Mouse (Mus musculus): ENCODE data around the gene Tifa. TPM values are rescaled to one million over a fixed set of nuclear protein-coding genes. Genes with fewer than 3 reads are reported as not detected.

Gene Tifa
- total and polyA plus RNA-seq, 3 experiments: 1.4 to 3.2 (median 2.8) TPM

GRCm38 (mm10) chr3:127868880-127869279, 79.3 kb downstream of the Tifa start:
- dilution Hi-C loops (cut with MboI; ENCODE audit: extremely low pct_ligation_motif_present, extremely low pct_unique_long_range_greater_than_20kb, low sequenced_read_pairs) (no loop called here), in situ Hi-C loops (cut with MboI; ENCODE audit: low pct_ligation_motif_present, low pct_unique_long_range_greater_than_20kb, low sequenced_read_pairs) (no loop called here)
- peaks cover 0 to 8% of the 10 kb centered on the region in 2 experiments; a peak in 2 of 4 replicates for H3K4me1 ChIP-seq (ENCODE audit: control insufficient read depth in 1 of 2, insufficient read depth in 2 of 2)
- no peak overlapping the region for H3K4me3 ChIP-seq (replicated peaks in 1 of 3; ENCODE audit: low read depth in 2 of 3, low read length in 2 of 3, poor library complexity in 1 of 3)
- no peaks in the 10 kb centered on the region for H3K27me3 ChIP-seq (replicated peaks)
- H3K4me2 ChIP-seq (ENCODE audit: insufficient read depth, low read depth, poor library complexity, severe bottlenecking): no peak overlapping the region
- H3K9me3 ChIP-seq (replicated peaks; ENCODE audit: low read length): no peaks in the 10 kb centered on the region
- DNase-seq (ENCODE audit: extremely low read depth): no peak
- TF ChIP-seq TCF12 (IDR thresholded peaks at IDR 0.05; ENCODE audit: low read depth, low read length): no peak
- no peak for TF ChIP-seq MYC (IDR thresholded peaks at IDR 0.05; ENCODE audit: low read depth, low read length)
- no peak for TF ChIP-seq JUND (conservative IDR thresholded peaks at IDR 0.05; ENCODE audit: low read depth, low read length)
- TF ChIP-seq NELFE (IDR thresholded peaks at IDR 0.05; ENCODE audit: low read depth, low read length): no peak
- no peak for TF ChIP-seq IRF4 (IDR thresholded peaks at IDR 0.05; ENCODE audit: low read depth, low read length)
- TF ChIP-seq ETS1 (conservative IDR thresholded peaks at IDR 0.05; ENCODE audit: low read depth, low read length): no peak
- no peak for TF ChIP-seq CHD2 (IDR thresholded peaks at IDR 0.05; ENCODE audit: low read length)
- TF ChIP-seq MXI1 (IDR thresholded peaks at IDR 0.05; ENCODE audit: low read depth, low read length): no peak
- TF ChIP-seq BHLHE40 (IDR thresholded peaks at IDR 0.05; ENCODE audit: low read depth, low read length): no peak
- TF ChIP-seq SIN3A (IDR thresholded peaks at IDR 0.05; ENCODE audit: low read length): no peak
- TF ChIP-seq EP300 (IDR thresholded peaks at IDR 0.05; ENCODE audit: low read length): no peak
- TF ChIP-seq ZMIZ1 (IDR thresholded peaks at IDR 0.05; ENCODE audit: low read depth, low read length): no peak
- TF ChIP-seq POLR2AphosphoS2 (IDR thresholded peaks at IDR 0.05; ENCODE audit: low read depth, low read length): no peak
- no peak for TF ChIP-seq MAZ (IDR thresholded peaks at IDR 0.05; ENCODE audit: low read depth, low read length)
- no peak for TF ChIP-seq E2F4 (IDR thresholded peaks at IDR 0.05; ENCODE audit: insufficient replicate concordance, low read depth, low read length)
- no peak for TF ChIP-seq ZKSCAN1 (IDR thresholded peaks at IDR 0.05; ENCODE audit: borderline replicate concordance, low read depth, low read length)
- TF ChIP-seq UBTF (IDR thresholded peaks at IDR 0.05; ENCODE audit: low read depth, low read length): no peak
- no peak for TF ChIP-seq MAX (IDR thresholded peaks at IDR 0.05; ENCODE audit: low read length)
- TF ChIP-seq GABPA (IDR thresholded peaks at IDR 0.05; ENCODE audit: insufficient replicate concordance, low read depth, low read length): no peak
- TF ChIP-seq USF2 (conservative IDR thresholded peaks at IDR 0.05; ENCODE audit: low read depth, low read length): no peak
- H3K27ac ChIP-seq (ENCODE audit: insufficient read depth, low read depth): no peak overlapping the region
- H3K79me2 ChIP-seq (replicated peaks; ENCODE audit: control insufficient read depth, extremely low read depth, insufficient read depth, poor library complexity, severe bottlenecking): no peaks in the 10 kb centered on the region
- H3K9ac ChIP-seq (ENCODE audit: insufficient read depth, low read depth): no peak overlapping the region
- no peaks in the 10 kb centered on the region for H3K36me3 ChIP-seq (replicated peaks in 1 of 2; ENCODE audit: control insufficient read depth in 1 of 2, insufficient read depth in 1 of 2, low read length in 1 of 2)

GRCm38 (mm10) chr3:127871575-127871974, 82.0 kb downstream of the Tifa start:
- no peaks in the 10 kb centered on the region for H3K27me3 ChIP-seq (replicated peaks)
- TF ChIP-seq ZKSCAN1 (IDR thresholded peaks at IDR 0.05; ENCODE audit: borderline replicate concordance, low read depth, low read length) (no peak), KAT2A (IDR thresholded peaks at IDR 0.05; ENCODE audit: insufficient replicate concordance, low read length) (no peak)
- no peak overlapping the region for H3K4me3 ChIP-seq (replicated peaks in 1 of 3; ENCODE audit: low read depth in 2 of 3, low read length in 2 of 3, poor library complexity in 1 of 3)
- in situ Hi-C loops (cut with MboI; ENCODE audit: low pct_ligation_motif_present, low pct_unique_long_range_greater_than_20kb, low sequenced_read_pairs) (no loop called here), dilution Hi-C loops (cut with MboI; ENCODE audit: extremely low pct_ligation_motif_present, extremely low pct_unique_long_range_greater_than_20kb, low sequenced_read_pairs) (no loop called here)
- no peaks in the 10 kb centered on the region for H3K79me2 ChIP-seq (replicated peaks; ENCODE audit: control insufficient read depth, extremely low read depth, insufficient read depth, poor library complexity, severe bottlenecking)
- H3K4me1 ChIP-seq (ENCODE audit: control insufficient read depth in 1 of 2, insufficient read depth in 2 of 2): 0 out of 4 replicates have a peak, but pooled peaks cover 0 to 3% of the 10 kb centered on the region in 2 experiments
- H3K27ac ChIP-seq (ENCODE audit: insufficient read depth, low read depth): no peak overlapping the region
- H3K9me3 ChIP-seq (replicated peaks; ENCODE audit: low read length): no peaks in the 10 kb centered on the region
- no peaks in the 10 kb centered on the region for H3K36me3 ChIP-seq (replicated peaks in 1 of 2; ENCODE audit: control insufficient read depth in 1 of 2, insufficient read depth in 1 of 2, low read length in 1 of 2)
- no peak for DNase-seq (ENCODE audit: extremely low read depth)
- H3K9ac ChIP-seq (ENCODE audit: insufficient read depth, low read depth): no peak overlapping the region
- no peak overlapping the region for H3K4me2 ChIP-seq (ENCODE audit: insufficient read depth, low read depth, poor library complexity, severe bottlenecking)

All from CH12.LX (cell line).